Mouse (Mus musculus) adrenal gland, postnatal 0 days (tissue): ENCODE results near the gene Krt28. TPM values are rescaled to one million over a fixed set of nuclear protein-coding genes. Genes with fewer than 3 reads are reported as not detected.

Source experiments
- polyA plus RNA-seq: library from polyadenylated mRNA; unstranded; fragments of >200 nt; fragmentation: Nextera tagmentation; extraction: Ambion mirVana; gene quantifications from 2 replicates; pipeline ENCODE4 v1.2.1, GENCODE M21; 2015

Krt28 gene
- polyA plus RNA-seq: 0.08 and 0.14 TPM in 2 replicates

GRCm38 (mm10) chr11:99374803-99375202, at the start of gene Krt28:
TSS of gene Krt28 (minus strand) at chr11:99374903.

GRCm38 (mm10) chr11:99422159-99422558, 47.5 kb upstream of the Krt28 start, which contains the start of gene Krt12:
TSS of gene Krt12 (minus strand) at chr11:99422259.

GRCm38 (mm10) chr11:99389264-99389663, 14.6 kb upstream of the Krt28 start, which contains the start of gene Krt10:
TSS of gene Krt10 (minus strand) at chr11:99389364.

GRCm38 (mm10) chr11:99351004-99351403, 23.7 kb downstream of the Krt28 start, which contains the start of gene Krt27:
TSS of gene Krt27 (minus strand) at chr11:99351104.

GRCm38 (mm10) chr11:99337866-99338265, 36.8 kb downstream of the Krt28 start, which contains the start of gene Krt26:
TSS of gene Krt26 (minus strand) at chr11:99337966.

GRCm38 (mm10) chr11:99322851-99323250, 51.9 kb downstream of the Krt28 start, which contains the start of gene Krt25:
TSS of gene Krt25 (minus strand) at chr11:99322951.

Other genes starting within 250 kb of the Krt28 start
- gene Ccr7, start 219.8 kb downstream of the Krt28 start, polyA plus RNA-seq: 0.16 and 0.32 TPM in 2 replicates
- 102 and 126 TPM in 2 replicates for gene Smarce1, start 143.9 kb downstream of the Krt28 start, polyA plus RNA-seq
- 1.3 and 1.7 TPM in 2 replicates for gene Krt222, start 130.8 kb downstream of the Krt28 start, polyA plus RNA-seq
- gene Krt24, start 89.6 kb downstream of the Krt28 start, polyA plus RNA-seq: not detected in 2 replicates
- gene Krt25, start 52.0 kb downstream of the Krt28 start, polyA plus RNA-seq: not detected in 2 replicates
- gene Krt26, start 36.9 kb downstream of the Krt28 start, polyA plus RNA-seq: not detected in 2 replicates
- gene Krt27, start 23.8 kb downstream of the Krt28 start, polyA plus RNA-seq: not detected in 2 replicates
- 34.8 and 42.7 TPM in 2 replicates for gene Krt10, start 14.5 kb upstream of the Krt28 start, polyA plus RNA-seq
- gene Krt12, start 47.4 kb upstream of the Krt28 start, polyA plus RNA-seq: not detected in 2 replicates
- 1.3 and 3.1 TPM in 2 replicates for gene Krt20, start 63.2 kb upstream of the Krt28 start, polyA plus RNA-seq
- 1.7 and 3.0 TPM in 2 replicates for gene Krt23, start 118.2 kb upstream of the Krt28 start, polyA plus RNA-seq
- gene Krt39, start 146.4 kb upstream of the Krt28 start, polyA plus RNA-seq: not detected in 2 replicates
- not detected in 2 replicates for gene Krt40, start 168.3 kb upstream of the Krt28 start, polyA plus RNA-seq
- gene Krtap3-3, start 176.0 kb upstream of the Krt28 start, polyA plus RNA-seq: not detected in 2 replicates
- gene Krtap3-2, start 181.9 kb upstream of the Krt28 start, polyA plus RNA-seq: not detected in 2 replicates
- gene Gm11939, start 184.6 kb upstream of the Krt28 start, polyA plus RNA-seq: not detected in 2 replicates
- not detected in 2 replicates for gene Krtap3-1, start 191.7 kb upstream of the Krt28 start, polyA plus RNA-seq
- gene Krtap1-5, start 206.1 kb upstream of the Krt28 start, polyA plus RNA-seq: not detected in 2 replicates
- not detected in 2 replicates for gene Krtap1-4, start 208.8 kb upstream of the Krt28 start, polyA plus RNA-seq
- gene Krtap1-3, start 216.4 kb upstream of the Krt28 start, polyA plus RNA-seq: not detected in 2 replicates
- gene Krtap9-3, start 223.2 kb upstream of the Krt28 start, polyA plus RNA-seq: not detected in 2 replicates
- gene Gm11938, start 228.4 kb upstream of the Krt28 start, polyA plus RNA-seq: not detected in 2 replicates
- not detected in 2 replicates for gene Gm11937, start 235.3 kb upstream of the Krt28 start, polyA plus RNA-seq
- not detected in 2 replicates for gene Krtap2-4, start 239.9 kb upstream of the Krt28 start, polyA plus RNA-seq
- not detected in 2 replicates for gene Gm11562, start 245.5 kb upstream of the Krt28 start, polyA plus RNA-seq